18 mouse cellular contexts compared by ENCODE assay signal in genomic region chr13:28400459-28400858, GRCm38 (mm10).
DNase-seq lines count a peak whose midpoint lies in the region; ATAC-seq lines count a peak whose summit lies in the region.
"Had no signal": no experiment of that assay in that cellular context is flagged by ENCODE, and none has a peak within 500 bp of the region (broad histone marks: within the 10 kb centered on the region; RNA-seq: fewer than 3 reads in every experiment).

No protein-coding gene starts in this region.

- ATAC-seq in kidney, embryonic 15.5 days (replicated peaks; ENCODE audit: low FRiP score): peak; percentile 79; the same call in 1 of the 2 replicates
- ATAC-seq in lung, embryonic 15.5 days (ENCODE audit: borderline replicate concordance, extremely low read depth, low FRiP score, low TSS enrichment): peak; percentile 57; the same call in 1 of the 2 replicates

- no peak for DNase-seq in kidney, adult 18-20 months
- DNase-seq in ZHBTc4 (ENCODE audit: low read depth, low spot score): peak; percentile 20
- peak; percentile 38 for DNase-seq in embryo, embryonic 9.5 days (ENCODE audit: extremely low spot score)
- no peak for DNase-seq in ovary, postnatal 14 days (ENCODE audit: low spot score)
- no peak for DNase-seq in right cerebral cortex, adult 2 months (ENCODE audit: low spot score in 2 of 2)
- no peak for DNase-seq in spleen, adult 18-20 months
- DNase-seq: cerebellum, postnatal 10 days; gastrocnemius, postnatal 36 days; heart, postnatal 36 days; left cerebral cortex, postnatal 4 days; liver, embryonic 13.5 days had no signal

- no peak overlapping the region for H3K9ac ChIP-seq in kidney, embryonic 15.5 days
- no peak overlapping the region for H3K9ac ChIP-seq in lung, embryonic 15.5 days
- H3K9ac ChIP-seq: embryonic facial prominence, embryonic 12.5 days; liver, embryonic 13.5 days; neural tube, embryonic 13.5 days; stomach, embryonic 15.5 days had no signal

- peak overlapping the region; percentile 51; the same call in 1 of the 2 replicates for H3K27ac ChIP-seq in kidney, embryonic 15.5 days
- 0 out of 2 replicates have a peak overlapping the region, but pooled peaks have one; percentile 7 for H3K27ac ChIP-seq in lung, embryonic 15.5 days
- H3K27ac ChIP-seq: embryonic facial prominence, embryonic 12.5 days; liver, embryonic 13.5 days; neural tube, embryonic 13.5 days; stomach, embryonic 15.5 days had no signal

- H3K4me1 ChIP-seq in kidney, embryonic 15.5 days: peaks cover 9% of the 10 kb centered on the region
- H3K4me1 ChIP-seq in lung, embryonic 15.5 days: peaks cover 4% of the 10 kb centered on the region
- H3K4me1 ChIP-seq: liver, embryonic 13.5 days; megakaryocyte, embryonic 14.5 days; stomach, embryonic 15.5 days had no signal

- no peaks in the 10 kb centered on the region for H3K27me3 ChIP-seq in kidney, embryonic 15.5 days
- H3K27me3 ChIP-seq in lung, embryonic 15.5 days: no peaks in the 10 kb centered on the region
- H3K27me3 ChIP-seq: embryonic facial prominence, embryonic 12.5 days; liver, embryonic 13.5 days; megakaryocyte, embryonic 14.5 days; neural tube, embryonic 13.5 days; stomach, embryonic 15.5 days had no signal

- no peak overlapping the region for H3K4me3 ChIP-seq in kidney, embryonic 15.5 days (replicated peaks)
- H3K4me3 ChIP-seq in lung, embryonic 15.5 days: no peak overlapping the region
- H3K4me3 ChIP-seq: embryonic facial prominence, embryonic 12.5 days; liver, embryonic 13.5 days; megakaryocyte, embryonic 14.5 days; neural tube, embryonic 13.5 days; stomach, embryonic 15.5 days had no signal

- WGBS in kidney, embryonic 15.5 days: 11% methylated on average over 7 of the region's 7 CpGs
- 12% methylated on average over 7 of the region's 7 CpGs for WGBS in lung, embryonic 15.5 days

- no peaks in the 10 kb centered on the region for H3K9me3 ChIP-seq in kidney, embryonic 15.5 days (replicated peaks)
- no peaks in the 10 kb centered on the region for H3K9me3 ChIP-seq in lung, embryonic 15.5 days
- H3K9me3 ChIP-seq: embryonic facial prominence, embryonic 12.5 days; liver, embryonic 13.5 days; megakaryocyte, embryonic 14.5 days; neural tube, embryonic 13.5 days; stomach, embryonic 15.5 days had no signal

- H3K36me3 ChIP-seq in kidney, embryonic 15.5 days: no peaks in the 10 kb centered on the region
- no peaks in the 10 kb centered on the region for H3K36me3 ChIP-seq in lung, embryonic 15.5 days
- H3K36me3 ChIP-seq: embryonic facial prominence, embryonic 12.5 days; liver, embryonic 13.5 days; neural tube, embryonic 13.5 days; stomach, embryonic 15.5 days had no signal

- no peak overlapping the region for H3K4me2 ChIP-seq in kidney, embryonic 15.5 days
- H3K4me2 ChIP-seq in lung, embryonic 15.5 days: no peak overlapping the region
- H3K4me2 ChIP-seq: embryonic facial prominence, embryonic 12.5 days; heart, embryonic 11.5 days; liver, embryonic 13.5 days; neural tube, embryonic 13.5 days; stomach, embryonic 15.5 days had no signal

Comparison
In these comparisons a context has a peak if more than half of its experiments do, and no peak if none do; other contexts are left out.
1. DNase-seq: peak in ZHBTc4 (single experiment) and embryo, embryonic 9.5 days (single experiment); none in kidney, adult 18-20 months (single experiment), ovary, postnatal 14 days (single experiment), right cerebral cortex, adult 2 months (0 of 2) and spleen, adult 18-20 months (0 of 2).